Mouse (Mus musculus): ENCODE data around the gene Ttll11. TPM values are rescaled to one million over a fixed set of nuclear protein-coding genes. Genes with fewer than 3 reads are reported as not detected.

Ttll11 gene
- 10 to 100 TPM; 22.5 to 23.7 TPM for total RNA-seq (2021)
- long read RNA-seq, experiment 1, transcript Ttll11-202 (9 exons, 3,077 nt) = major isoform, 8 of 29 reads
- long read RNA-seq, experiment 1, partial matches to known transcripts = 4 of 29 reads
- long read RNA-seq, experiment 1, other reads (novel, unspliced or antisense) = 15 of 29 reads
- long read RNA-seq, experiment 2, transcript Ttll11-202 (9 exons, 3,077 nt) = major isoform, 9 of 30 reads
- long read RNA-seq, experiment 2, partial matches to known transcripts = 4 of 30 reads
- long read RNA-seq, experiment 2, other reads (novel, unspliced or antisense) = 15 of 30 reads

- DNase-seq (ENCODE audit: low spot score in 2 of 2) = peak; percentile 91 to 96
Observed at GRCm38 (mm10) chr2:35979644-35980021, at the start of gene Ttll11. Gene Ttll11 (minus strand): TSS chr2:35979913.

- DNase-seq (ENCODE audit: low spot score in 2 of 2) = no peak
Observed at GRCm38 (mm10) chr2:36023291-36023690, 43.6 kb upstream of the Ttll11 start.

- DNase-seq (ENCODE audit: low spot score in 2 of 2) = peak; percentile 82 to 87
Observed at GRCm38 (mm10) chr2:36021385-36022159, 41.9 kb upstream of the Ttll11 start.

GRCm38 (mm10) chr2:36013010-36013409 lies 33.3 kb upstream of the Ttll11 start:
- no peak for DNase-seq (ENCODE audit: low spot score in 2 of 2)

GRCm38 (mm10) chr2:36011331-36011825 lies 31.7 kb upstream of the Ttll11 start:
- peak; percentile 47 to 49 for DNase-seq (ENCODE audit: low spot score in 2 of 2)

- no peak for DNase-seq (ENCODE audit: low spot score in 2 of 2)
Observed at GRCm38 (mm10) chr2:36010579-36010978, 30.9 kb upstream of the Ttll11 start.

- peak; percentile 68 to 71 for DNase-seq (ENCODE audit: low spot score in 2 of 2)
Observed at GRCm38 (mm10) chr2:36009386-36009785, 29.7 kb upstream of the Ttll11 start.

GRCm38 (mm10) chr2:36008071-36008470 lies 28.4 kb upstream of the Ttll11 start:
- peak; percentile 46 to 65 for DNase-seq (ENCODE audit: low spot score in 2 of 2)

GRCm38 (mm10) chr2:36002188-36002587 lies 22.5 kb upstream of the Ttll11 start:
- DNase-seq (ENCODE audit: low spot score in 2 of 2) = no peak

GRCm38 (mm10) chr2:36000390-36000789 lies 20.7 kb upstream of the Ttll11 start:
- DNase-seq (ENCODE audit: low spot score in 2 of 2) = no peak

GRCm38 (mm10) chr2:35999212-35999611 lies 19.5 kb upstream of the Ttll11 start:
- no peak for DNase-seq (ENCODE audit: low spot score in 2 of 2)

- DNase-seq (ENCODE audit: low spot score in 2 of 2) = no peak
Observed at GRCm38 (mm10) chr2:35998416-35998815, 18.7 kb upstream of the Ttll11 start.

- no peak for DNase-seq (ENCODE audit: low spot score in 2 of 2)
Observed at GRCm38 (mm10) chr2:35996753-35997152, 17.0 kb upstream of the Ttll11 start.

GRCm38 (mm10) chr2:35994303-35994702 lies 14.6 kb upstream of the Ttll11 start:
- no peak for DNase-seq (ENCODE audit: low spot score in 2 of 2)

GRCm38 (mm10) chr2:35993481-35993880 lies 13.8 kb upstream of the Ttll11 start:
- DNase-seq (ENCODE audit: low spot score in 2 of 2) = no peak

GRCm38 (mm10) chr2:35992259-35992658 lies 12.5 kb upstream of the Ttll11 start:
- DNase-seq (ENCODE audit: low spot score in 2 of 2) = no peak

- peak; percentile 50 to 65 for DNase-seq (ENCODE audit: low spot score in 2 of 2)
Observed at GRCm38 (mm10) chr2:35983869-35984268, 4.2 kb upstream of the Ttll11 start.

- no peak for DNase-seq (ENCODE audit: low spot score in 2 of 2)
Observed at GRCm38 (mm10) chr2:35981872-35982271, 2.2 kb upstream of the Ttll11 start.

- peak in 1 of 2 experiments; percentile 54 for DNase-seq (ENCODE audit: low spot score in 2 of 2)
Observed at GRCm38 (mm10) chr2:35978941-35979643, 621 bp downstream of the Ttll11 start.

GRCm38 (mm10) chr2:35978276-35978933 lies 1.3 kb downstream of the Ttll11 start:
- DNase-seq (ENCODE audit: low spot score in 2 of 2) = no peak

- no peak for DNase-seq (ENCODE audit: low spot score in 2 of 2)
Observed at GRCm38 (mm10) chr2:35977749-35978148, 2.0 kb downstream of the Ttll11 start.
